Mouse (Mus musculus) lung, postnatal 0 days (tissue): ENCODE measurements at regions not wholly inside any gene's neighbourhood (a gene's known extent, or its start where the extent isn't known, plus 50 kb on each side); places are given as distances from the start of the nearest gene placed in this dataset.

Experiments
- CTCF ChIP-seq: IDR thresholded peaks from 2 replicates; pipeline ENCODE4 v1.5.1; 2016; ENCODE audit warnings: antibody characterized with exemption, mild to moderate bottlenecking
- EP300 ChIP-seq: IDR thresholded peaks from 2 replicates; pipeline ENCODE4 v1.6.1; 2016; ENCODE audit warnings: antibody characterized with exemption, mild to moderate bottlenecking, control low read depth

DNA sequence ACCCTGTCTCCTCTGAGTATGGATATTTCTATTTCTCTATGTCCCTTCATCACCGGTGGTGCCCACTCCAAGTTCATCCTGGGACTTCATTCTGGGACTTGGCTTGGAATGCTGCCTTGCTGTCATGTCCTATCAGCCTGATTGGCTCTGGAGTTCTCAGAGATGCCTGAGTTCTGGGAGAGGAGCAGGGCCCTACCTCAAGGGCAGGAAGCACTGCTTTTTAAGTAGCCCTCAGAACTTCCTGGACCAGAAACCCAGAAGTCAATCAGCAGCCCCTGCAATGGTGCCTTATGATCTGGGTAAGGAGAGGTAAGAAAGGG lies 228.2 kb upstream of the Zfp703 start:
- TF ChIP-seq EP300 (no peak), CTCF (no peak)
